23 mouse cellular contexts compared by ENCODE assay signal in the genomic region with DNA sequence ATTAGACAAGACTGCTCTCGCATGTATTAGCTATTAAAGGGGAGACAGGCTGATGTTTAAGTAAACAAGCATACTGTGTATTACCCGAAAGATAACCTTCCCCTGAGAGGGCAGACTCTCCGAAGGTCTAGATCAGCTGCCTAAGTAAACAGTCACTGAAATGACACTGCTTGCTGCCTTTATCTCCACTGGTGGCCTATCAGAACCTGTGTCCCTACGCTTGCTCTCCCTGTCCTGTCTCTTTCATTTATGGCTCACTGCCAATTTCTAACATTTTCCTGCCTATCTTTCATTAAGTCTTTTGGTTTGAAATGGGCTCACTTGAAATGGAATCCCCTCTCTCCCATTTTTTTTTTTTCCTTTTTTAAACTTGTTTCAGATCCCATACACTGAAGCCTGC. TPM values are rescaled to one million over a fixed set of nuclear protein-coding genes. Genes with fewer than 3 reads are reported as not detected.
DNase-seq lines count a peak whose midpoint lies in the region; ATAC-seq and TF ChIP-seq lines count a peak whose summit lies in the region.
"Had no signal": no experiment of that assay in that cellular context is flagged by ENCODE, and none has a peak within 500 bp of the region (broad histone marks: within the 10 kb centered on the region; RNA-seq: fewer than 3 reads in every experiment).

No protein-coding gene starts in this region.

- no peak overlapping the region for H3K27ac ChIP-seq in embryonic facial prominence, embryonic 14.5 days (replicated peaks; ENCODE audit: low read depth, low read length)
- no peak overlapping the region for H3K27ac ChIP-seq in embryonic facial prominence, embryonic 10.5 days (replicated peaks)
- peak overlapping the region; percentile 55 for H3K27ac ChIP-seq in heart, postnatal 0 days (ENCODE audit: low read depth)
- no peak overlapping the region for H3K27ac ChIP-seq in kidney, embryonic 14.5 days (ENCODE audit: low read depth, low read length)
- H3K27ac ChIP-seq: gastrocnemius, adult 2 months; hindbrain, embryonic 14.5 days; limb, embryonic 12.5 days; midbrain, embryonic 10.5 days; neural tube, embryonic 13.5 days; stomach, postnatal 0 days had no signal

- DNase-seq in embryonic facial prominence, embryonic 14.5 days (ENCODE audit: low spot score) = no peak
- no peak for DNase-seq in embryonic facial prominence, embryonic 10.5 days (ENCODE audit: low spot score)
- peak; percentile 36 for DNase-seq in heart, postnatal 0 days (ENCODE audit: low spot score)
- DNase-seq in heart, postnatal 25 days (ENCODE audit: low spot score) = no peak
- no peak for DNase-seq in layer of hippocampus, postnatal 10 days (ENCODE audit: low spot score in 2 of 2)
- DNase-seq: adrenal gland, postnatal 14 days; cerebellum, adult 11-12 months; cerebellum, postnatal 36 days; forebrain, postnatal 0 days; gastrocnemius, adult 2 months; kidney, adult 11 months; kidney, postnatal 14 days; lung, postnatal 10 days; thymus, postnatal 14 days had no signal

- WGBS in embryonic facial prominence, embryonic 14.5 days = 41% methylated on average over 4 of the region's 4 CpGs
- 56% methylated on average over 4 of the region's 4 CpGs for WGBS in embryonic facial prominence, embryonic 10.5 days
- WGBS in heart, postnatal 0 days = 13% methylated on average over 4 of the region's 4 CpGs
- WGBS in kidney, embryonic 14.5 days = 49% methylated on average over 4 of the region's 4 CpGs

- intact Hi-C loops in heart, postnatal 25 days (cut with DNase I) = no loop called here

- no peaks in the 10 kb centered on the region for H3K9me3 ChIP-seq in embryonic facial prominence, embryonic 14.5 days (ENCODE audit: control insufficient read depth, low read length)
- no peaks in the 10 kb centered on the region for H3K9me3 ChIP-seq in embryonic facial prominence, embryonic 10.5 days
- no peaks in the 10 kb centered on the region for H3K9me3 ChIP-seq in heart, postnatal 0 days (replicated peaks; ENCODE audit: control insufficient read depth, low read length)
- no peaks in the 10 kb centered on the region for H3K9me3 ChIP-seq in kidney, embryonic 14.5 days (ENCODE audit: control insufficient read depth, low read length)
- H3K9me3 ChIP-seq: limb, embryonic 12.5 days; midbrain, embryonic 10.5 days; neural tube, embryonic 13.5 days had no signal

- peaks cover 7% of the 10 kb centered on the region; the same call in 1 of the 2 replicates for H3K4me1 ChIP-seq in embryonic facial prominence, embryonic 14.5 days (ENCODE audit: control insufficient read depth, insufficient read depth, low read length)
- 0 out of 2 replicates have a peak, but pooled peaks cover 4% of the 10 kb centered on the region for H3K4me1 ChIP-seq in embryonic facial prominence, embryonic 10.5 days
- peaks cover 30% of the 10 kb centered on the region for H3K4me1 ChIP-seq in heart, postnatal 0 days (ENCODE audit: control insufficient read depth, insufficient read depth)
- H3K4me1 ChIP-seq in kidney, embryonic 14.5 days (ENCODE audit: control insufficient read depth, insufficient read depth, low read length) = no peaks in the 10 kb centered on the region
- H3K4me1 ChIP-seq: limb, embryonic 12.5 days; midbrain, embryonic 10.5 days; neural tube, embryonic 13.5 days had no signal

- H3K4me3 ChIP-seq in embryonic facial prominence, embryonic 14.5 days (ENCODE audit: low read depth, low read length) = no peak overlapping the region
- no peak overlapping the region for H3K4me3 ChIP-seq in embryonic facial prominence, embryonic 10.5 days
- H3K4me3 ChIP-seq in heart, postnatal 0 days (ENCODE audit: low read depth, low read length) = no peak overlapping the region
- no peak overlapping the region for H3K4me3 ChIP-seq in kidney, embryonic 14.5 days (ENCODE audit: low read length)
- H3K4me3 ChIP-seq: gastrocnemius, adult 2 months; limb, embryonic 12.5 days; midbrain, embryonic 10.5 days; neural tube, embryonic 13.5 days had no signal

- no peak for TF ChIP-seq EP300 in heart, postnatal 0 days (IDR thresholded peaks at IDR 0.05; ENCODE audit: low read depth)

- H3K9ac ChIP-seq in embryonic facial prominence, embryonic 14.5 days (ENCODE audit: low read depth, low read length) = no peak overlapping the region
- H3K9ac ChIP-seq in heart, postnatal 0 days (replicated peaks; ENCODE audit: low read depth, low read length) = no peak overlapping the region
- no peak overlapping the region for H3K9ac ChIP-seq in kidney, embryonic 14.5 days (ENCODE audit: low read depth, low read length)
- H3K9ac ChIP-seq: forebrain, postnatal 0 days; hindbrain, embryonic 14.5 days; limb, embryonic 12.5 days; neural tube, embryonic 13.5 days had no signal

- 0 out of 2 replicates have a peak, but pooled peaks have one; percentile 44 for ATAC-seq in embryonic facial prominence, embryonic 14.5 days (ENCODE audit: low read depth)
- no peak for ATAC-seq in heart, postnatal 0 days (ENCODE audit: insufficient read depth, low read depth)
- ATAC-seq in erythroblast, adult 5-6 weeks (replicated peaks; ENCODE audit: low FRiP score, poor library complexity, severe bottlenecking) = peak; percentile 74
- peak; percentile 90 for ATAC-seq in megakaryocyte progenitor cell, adult 5-6 weeks (replicated peaks; ENCODE audit: poor library complexity)
- no peak for ATAC-seq in kidney, embryonic 14.5 days (ENCODE audit: low FRiP score, low TSS enrichment)
- ATAC-seq: forebrain, postnatal 0 days had no signal

- no peak for TF ChIP-seq CTCF in heart, postnatal 0 days (IDR thresholded peaks at IDR 0.05; ENCODE audit: low read depth)

- no peaks in the 10 kb centered on the region for H3K27me3 ChIP-seq in embryonic facial prominence, embryonic 14.5 days (replicated peaks; ENCODE audit: control insufficient read depth, insufficient read depth, low read length)
- H3K27me3 ChIP-seq in embryonic facial prominence, embryonic 10.5 days (replicated peaks; ENCODE audit: low read depth, poor library complexity, severe bottlenecking) = no peaks in the 10 kb centered on the region
- H3K27me3 ChIP-seq in heart, postnatal 0 days (ENCODE audit: control insufficient read depth, insufficient read depth, low read length) = no peaks in the 10 kb centered on the region
- H3K27me3 ChIP-seq in kidney, embryonic 14.5 days (ENCODE audit: control insufficient read depth, insufficient read depth, low read length) = no peaks in the 10 kb centered on the region
- H3K27me3 ChIP-seq: limb, embryonic 12.5 days; neural tube, embryonic 13.5 days had no signal

- H3K4me2 ChIP-seq in embryonic facial prominence, embryonic 14.5 days (ENCODE audit: low read depth, low read length) = no peak overlapping the region
- no peak overlapping the region for H3K4me2 ChIP-seq in heart, postnatal 0 days (ENCODE audit: low read depth, low read length)
- no peak overlapping the region for H3K4me2 ChIP-seq in kidney, embryonic 14.5 days (replicated peaks; ENCODE audit: low read depth, low read length)
- H3K4me2 ChIP-seq: hindbrain, embryonic 14.5 days; limb, embryonic 12.5 days; neural tube, embryonic 13.5 days had no signal

- H3K36me3 ChIP-seq in embryonic facial prominence, embryonic 14.5 days (ENCODE audit: control insufficient read depth, insufficient read depth, low read length) = no peaks in the 10 kb centered on the region
- 0 out of 2 replicates have a peak, but pooled peaks cover 9% of the 10 kb centered on the region for H3K36me3 ChIP-seq in embryonic facial prominence, embryonic 10.5 days (replicated peaks)
- no peaks in the 10 kb centered on the region for H3K36me3 ChIP-seq in heart, postnatal 0 days (replicated peaks; ENCODE audit: control insufficient read depth, insufficient read depth, low read length)
- H3K36me3 ChIP-seq in kidney, embryonic 14.5 days (ENCODE audit: control insufficient read depth, insufficient read depth, low read length) = peaks cover 3% of the 10 kb centered on the region; the same call in 1 of the 2 replicates
- H3K36me3 ChIP-seq: limb, embryonic 12.5 days had no signal

RNA-seq across cellular contexts. Expression of gene Senp8, which starts 15.1 kb away (rescaled TPM):
- polyA plus RNA-seq in embryonic facial prominence, embryonic 14.5 days (2014; fragmentation: Nextera tagmentation; extraction: Ambion mirVana) = 10.0 and 12.3 TPM in 2 replicates
- polyA plus RNA-seq in embryonic facial prominence, embryonic 10.5 days (2016; fragmentation: Nextera tagmentation; extraction: Ambion mirVana) = 15.6 and 17.4 TPM in 2 replicates
- 5.2 and 26.7 TPM in 2 replicates for total RNA-seq in heart, postnatal 0 days (2014; rRNA removed; ENCODE audit: low replicate concordance)
- polyA plus RNA-seq in heart, postnatal 0 days (2015; fragmentation: Nextera tagmentation; extraction: Ambion mirVana) = 8.7 and 9.6 TPM in 2 replicates
- 1 to 10 TPM; 7.3 to 8.0 TPM for total RNA-seq in heart, postnatal 25 days (2021)
- 0.96 and 6.1 TPM in 2 replicates for total RNA-seq in erythroblast, adult 5-6 weeks (2015; ENCODE audit: low replicate concordance)
- 0.26 and 1.3 TPM in 2 replicates for total RNA-seq in erythroblast, adult 5-6 weeks (2017; ENCODE audit: low replicate concordance)
- total RNA-seq in megakaryocyte progenitor cell, adult 5-6 weeks (2015) = 4.7 and 6.4 TPM in 2 replicates
- 8.1 and 8.8 TPM in 2 replicates for total RNA-seq in megakaryocyte progenitor cell, adult 5-6 weeks (2017)
- total RNA-seq in layer of hippocampus, postnatal 10 days (2021) = 1 to 10 TPM; 5.1 to 6.8 TPM
- polyA plus RNA-seq in kidney, embryonic 14.5 days (2014; fragmentation: Nextera tagmentation; extraction: Ambion mirVana) = 12.6 and 13.9 TPM in 2 replicates

RNA-seq across cellular contexts. Expression of gene Myo9a, which starts 15.3 kb away (rescaled TPM):
- polyA plus RNA-seq in embryonic facial prominence, embryonic 14.5 days (2014; fragmentation: Nextera tagmentation; extraction: Ambion mirVana) = 18.3 and 19.4 TPM in 2 replicates
- polyA plus RNA-seq in embryonic facial prominence, embryonic 10.5 days (2016; fragmentation: Nextera tagmentation; extraction: Ambion mirVana) = 10.1 and 11.1 TPM in 2 replicates
- 12.2 and 13.0 TPM in 2 replicates for total RNA-seq in heart, postnatal 0 days (2014; rRNA removed; ENCODE audit: low replicate concordance)
- polyA plus RNA-seq in heart, postnatal 0 days (2015; fragmentation: Nextera tagmentation; extraction: Ambion mirVana) = 4.3 and 4.5 TPM in 2 replicates
- 10 to 100 TPM; 11.9 to 13.6 TPM for total RNA-seq in heart, postnatal 25 days (2021)
- 9.0 and 21.5 TPM in 2 replicates for total RNA-seq in erythroblast, adult 5-6 weeks (2015; ENCODE audit: low replicate concordance)
- total RNA-seq in erythroblast, adult 5-6 weeks (2017; ENCODE audit: low replicate concordance) = 8.2 and 13.4 TPM in 2 replicates
- total RNA-seq in megakaryocyte progenitor cell, adult 5-6 weeks (2015) = 8.5 and 14.4 TPM in 2 replicates
- 8.3 and 20.4 TPM in 2 replicates for total RNA-seq in megakaryocyte progenitor cell, adult 5-6 weeks (2017)
- 10 to 100 TPM; 69.7 to 78.4 TPM for total RNA-seq in layer of hippocampus, postnatal 10 days (2021)
- polyA plus RNA-seq in kidney, embryonic 14.5 days (2014; fragmentation: Nextera tagmentation; extraction: Ambion mirVana) = 16.4 and 20.4 TPM in 2 replicates

RNA-seq across cellular contexts. Expression of gene Gramd2, which starts 55.5 kb away (rescaled TPM):
- 4.5 and 5.4 TPM in 2 replicates for polyA plus RNA-seq in embryonic facial prominence, embryonic 14.5 days (2014; fragmentation: Nextera tagmentation; extraction: Ambion mirVana)
- polyA plus RNA-seq in embryonic facial prominence, embryonic 10.5 days (2016; fragmentation: Nextera tagmentation; extraction: Ambion mirVana) = 0.24 and 0.64 TPM in 2 replicates
- total RNA-seq in heart, postnatal 0 days (2014; rRNA removed; ENCODE audit: low replicate concordance) = not detected in 2 replicates
- polyA plus RNA-seq in heart, postnatal 0 days (2015; fragmentation: Nextera tagmentation; extraction: Ambion mirVana) = 0.15 and 0.16 TPM in 2 replicates
- not detected for total RNA-seq in heart, postnatal 25 days (2021)
- 1.3 TPM in 1 of 2 replicates, not detected in the other for total RNA-seq in erythroblast, adult 5-6 weeks (2015; ENCODE audit: low replicate concordance)
- not detected in 2 replicates for total RNA-seq in erythroblast, adult 5-6 weeks (2017; ENCODE audit: low replicate concordance)
- total RNA-seq in megakaryocyte progenitor cell, adult 5-6 weeks (2015) = 0.02 TPM in 1 of 2 replicates, not detected in the other
- total RNA-seq in megakaryocyte progenitor cell, adult 5-6 weeks (2017) = 0.14 TPM in 1 of 2 replicates, not detected in the other
- total RNA-seq in layer of hippocampus, postnatal 10 days (2021) = 10 to 100 TPM; 12.8 to 14.7 TPM
- 0.66 TPM in 2 replicates for polyA plus RNA-seq in kidney, embryonic 14.5 days (2014; fragmentation: Nextera tagmentation; extraction: Ambion mirVana)
- total RNA-seq: granulocyte monocyte progenitor cell, adult 5-6 weeks had no signal

Comparison
In these comparisons a context has a peak if more than half of its experiments do, and no peak if none do; other contexts are left out.
1. ATAC-seq: peak in embryonic facial prominence, embryonic 14.5 days (single experiment), erythroblast, adult 5-6 weeks (single experiment) and megakaryocyte progenitor cell, adult 5-6 weeks (single experiment); none in heart, postnatal 0 days (single experiment) and kidney, embryonic 14.5 days (single experiment).
2. RNA of gene Gramd2, which starts 55.5 kb away (total RNA-seq): 12.8 to 14.7 TPM in layer of hippocampus, postnatal 10 days; 1.3 TPM in erythroblast, adult 5-6 weeks, not detected in heart, postnatal 25 days, not detected in heart, postnatal 0 days and 0.02 to 0.14 TPM in megakaryocyte progenitor cell, adult 5-6 weeks; every median in the first group is over 4 times any median in the second.